Mouse (Mus musculus): ENCODE measurements at regions not wholly inside any gene's neighbourhood (a gene's known extent, or its start where the extent isn't known, plus 50 kb on each side); places are given as distances from the start of the nearest gene placed in this dataset.
"Not testable (repeated sequence)": the region's sequence is repeated elsewhere in the genome, so short reads cannot be mapped to it uniquely, and the experiment has no call there.

DNA sequence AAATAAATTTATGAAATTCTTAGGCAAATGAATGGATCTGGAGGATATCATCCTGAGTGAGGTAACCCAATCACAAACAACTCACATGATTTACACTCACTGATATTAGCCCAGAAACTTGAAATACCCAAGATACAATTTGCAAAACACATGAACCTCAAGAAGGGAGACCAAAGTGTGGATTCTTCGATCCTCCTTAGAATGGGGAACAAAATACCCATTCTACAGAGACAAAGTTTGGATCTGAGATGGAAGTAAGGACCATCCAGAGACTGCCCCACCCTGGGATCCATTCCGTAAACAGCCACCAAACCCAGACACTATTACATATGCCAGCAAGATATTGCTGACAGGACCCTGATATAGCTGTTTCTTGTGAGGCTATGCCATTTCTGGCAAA lies 971.2 kb downstream of the Agbl1 start:
- H3K27ac ChIP-seq (ENCODE audit: low read depth, low read length); ATAC-seq; H3K4me2 ChIP-seq (ENCODE audit: low read length); H3K9me3 ChIP-seq (replicated peaks; ENCODE audit: control insufficient read depth, low read length); DNase-seq (ENCODE audit: low spot score); H3K4me3 ChIP-seq (ENCODE audit: low read depth, low read length); H3K36me3 ChIP-seq (ENCODE audit: control insufficient read depth, insufficient read depth, low read length); H3K9ac ChIP-seq (ENCODE audit: low read length); H3K4me1 ChIP-seq (ENCODE audit: control insufficient read depth, insufficient read depth, low read length); H3K27me3 ChIP-seq (replicated peaks; ENCODE audit: control insufficient read depth, insufficient read depth, low read length): not testable (repeated sequence)
- WGBS = 94% methylated on average over 2 of the region's 2 CpGs

DNA sequence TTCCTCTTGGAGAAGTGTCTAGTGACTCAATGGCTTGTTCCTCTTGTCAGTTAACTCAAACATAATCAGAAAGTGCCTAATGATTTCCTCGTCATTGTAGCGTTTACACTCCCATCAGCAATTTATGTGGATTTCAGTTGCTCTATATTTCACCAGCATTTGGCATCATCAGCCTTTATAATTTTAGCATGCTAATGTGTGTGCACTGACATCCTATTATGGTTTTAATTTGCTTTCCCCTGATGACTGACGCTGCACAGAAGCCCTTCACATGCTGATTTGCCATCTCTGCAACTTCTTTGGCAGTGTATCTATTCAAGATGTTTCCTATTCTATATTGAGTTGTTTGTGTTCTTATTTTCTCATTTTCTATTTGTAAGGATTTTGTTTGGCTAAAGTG lies 975.9 kb downstream of the Agbl1 start:
- H3K4me1 ChIP-seq (ENCODE audit: control insufficient read depth, insufficient read depth, low read length) = no peaks in the 10 kb centered on the region
- WGBS = 56% methylated on average over 3 of the region's 3 CpGs
- peak; percentile 34; the same call in 1 of the 2 replicates for ATAC-seq
- no peaks in the 10 kb centered on the region for H3K36me3 ChIP-seq (ENCODE audit: control insufficient read depth, insufficient read depth, low read length)
- peak; percentile 58 for DNase-seq (ENCODE audit: low spot score)
- H3K27ac ChIP-seq (ENCODE audit: low read depth, low read length) = no peak overlapping the region
- H3K4me3 ChIP-seq (ENCODE audit: low read depth, low read length) = no peak overlapping the region
- no peak overlapping the region for H3K4me2 ChIP-seq (ENCODE audit: low read length)
- no peaks in the 10 kb centered on the region for H3K9me3 ChIP-seq (replicated peaks; ENCODE audit: control insufficient read depth, low read length)
- no peak overlapping the region for H3K9ac ChIP-seq (ENCODE audit: low read length)
- H3K27me3 ChIP-seq (replicated peaks; ENCODE audit: control insufficient read depth, insufficient read depth, low read length) = no peaks in the 10 kb centered on the region

DNA sequence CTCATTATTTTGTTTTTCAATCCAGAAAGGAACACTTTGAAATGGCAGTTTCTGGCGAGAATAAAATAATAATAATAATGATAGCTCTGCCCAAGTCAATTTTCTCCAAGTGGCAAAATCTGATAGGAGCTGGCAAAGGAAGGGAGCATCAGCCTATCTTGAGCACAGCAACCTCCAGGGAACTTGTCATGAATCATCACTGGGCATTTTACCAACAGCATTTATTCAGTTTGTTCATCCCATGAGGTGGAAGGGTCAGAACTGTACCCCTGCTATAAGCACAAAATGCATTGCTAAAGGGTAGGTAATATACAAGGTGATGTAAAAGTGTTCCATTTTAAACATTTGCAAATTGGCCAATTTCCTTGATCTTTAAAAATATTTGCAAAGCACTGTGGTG lies 1019.7 kb downstream of the Agbl1 start:
- no peaks in the 10 kb centered on the region for H3K4me1 ChIP-seq (ENCODE audit: control insufficient read depth, insufficient read depth, low read length)
- no peaks in the 10 kb centered on the region for H3K36me3 ChIP-seq (ENCODE audit: control insufficient read depth, insufficient read depth, low read length)
- ATAC-seq (no peak), DNase-seq (ENCODE audit: low spot score) (no peak)
- no peak overlapping the region for H3K27ac ChIP-seq (ENCODE audit: low read depth, low read length)
- H3K4me3 ChIP-seq (ENCODE audit: low read depth, low read length) = no peak overlapping the region
- 67% methylated on average over 1 of the region's 1 CpGs for WGBS
- no peaks in the 10 kb centered on the region for H3K9me3 ChIP-seq (replicated peaks; ENCODE audit: control insufficient read depth, low read length)
- H3K9ac ChIP-seq (ENCODE audit: low read length) = no peak overlapping the region
- no peaks in the 10 kb centered on the region for H3K27me3 ChIP-seq (replicated peaks; ENCODE audit: control insufficient read depth, insufficient read depth, low read length)
- H3K4me2 ChIP-seq (ENCODE audit: low read length) = no peak overlapping the region

DNA sequence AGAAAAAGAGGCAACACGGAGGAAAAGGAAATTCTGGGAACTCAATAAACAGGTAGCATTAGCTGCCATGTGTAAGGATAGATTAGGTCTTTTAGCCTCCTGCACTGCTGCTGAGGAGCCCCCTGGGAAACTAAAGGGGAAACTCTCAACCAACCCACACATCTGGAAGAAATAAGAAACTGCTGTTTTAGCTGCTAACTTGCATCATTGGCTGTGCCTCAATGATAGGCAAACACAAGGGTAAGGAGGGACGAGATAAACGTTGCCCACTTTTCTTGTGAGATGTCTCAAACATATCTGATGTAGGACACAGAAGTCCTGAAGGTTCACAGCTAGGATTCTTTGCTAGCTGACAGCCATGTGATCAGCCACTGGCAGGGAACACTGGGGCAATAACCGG lies 1058.0 kb downstream of the Agbl1 start:
- Histone ChIP-seq H3K4me3 (ENCODE audit: low read depth, low read length) (no peak overlapping the region), H3K4me1 (ENCODE audit: control insufficient read depth, insufficient read depth, low read length) (no peaks in the 10 kb centered on the region), H3K36me3 (ENCODE audit: control insufficient read depth, insufficient read depth, low read length) (no peaks in the 10 kb centered on the region), H3K4me2 (ENCODE audit: low read length) (no peak overlapping the region), H3K27ac (ENCODE audit: low read depth, low read length) (no peak overlapping the region), H3K9ac (ENCODE audit: low read length) (no peak overlapping the region), H3K27me3 (replicated peaks; ENCODE audit: control insufficient read depth, insufficient read depth, low read length) (no peaks in the 10 kb centered on the region), H3K9me3 (replicated peaks; ENCODE audit: control insufficient read depth, low read length) (no peaks in the 10 kb centered on the region)
- DNase-seq (ENCODE audit: low spot score) (no peak), ATAC-seq (no peak)
- WGBS = 84% methylated on average over 4 of the region's 4 CpGs

DNA sequence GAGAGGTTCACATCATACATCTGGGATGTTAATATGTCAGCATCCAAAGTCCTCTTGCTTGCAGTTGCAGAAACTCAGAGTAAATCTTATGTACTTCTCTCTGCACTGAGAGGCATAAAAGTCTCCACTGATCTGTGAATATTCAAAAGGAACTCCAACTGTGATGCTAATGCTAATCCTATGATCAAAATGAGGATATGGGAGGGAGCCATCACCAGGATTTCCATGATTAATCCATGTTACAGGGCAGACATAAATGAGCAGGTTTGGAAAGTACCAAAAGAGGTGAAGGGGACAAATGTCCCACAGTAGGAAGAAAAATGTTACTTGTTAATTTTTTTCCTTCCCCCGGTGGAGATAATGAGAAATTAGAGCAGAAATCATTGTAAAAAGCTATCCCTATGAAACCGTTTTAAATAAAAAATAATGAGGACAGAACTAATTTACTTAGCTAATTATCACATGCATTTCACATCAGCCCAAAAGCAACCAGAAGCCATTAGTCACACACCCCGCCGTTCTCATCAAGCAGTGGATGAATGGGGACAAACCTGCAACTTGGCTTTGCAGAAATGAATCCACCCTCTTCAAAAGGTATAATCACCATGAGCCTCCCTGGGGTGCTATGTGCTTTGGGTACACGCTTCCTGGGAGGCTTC lies 1065.4 kb downstream of the Agbl1 start:
- WGBS = 2% methylated on average over 5 of the region's 5 CpGs
- Histone ChIP-seq H3K4me1 (ENCODE audit: control insufficient read depth, insufficient read depth, low read length) (peaks cover 3% of the 10 kb centered on the region; the same call in 1 of the 2 replicates), H3K9me3 (replicated peaks; ENCODE audit: control insufficient read depth, low read length) (no peaks in the 10 kb centered on the region), H3K36me3 (ENCODE audit: control insufficient read depth, insufficient read depth, low read length) (no peaks in the 10 kb centered on the region), H3K4me3 (ENCODE audit: low read depth, low read length) (no peak overlapping the region), H3K27me3 (replicated peaks; ENCODE audit: control insufficient read depth, insufficient read depth, low read length) (no peaks in the 10 kb centered on the region), H3K4me2 (ENCODE audit: low read length) (no peak overlapping the region), H3K27ac (ENCODE audit: low read depth, low read length) (no peak overlapping the region), H3K9ac (ENCODE audit: low read length) (no peak overlapping the region)
- peak; percentile 62 for DNase-seq (ENCODE audit: low spot score)
- peak; percentile 62; the same call in 1 of the 2 replicates for ATAC-seq

DNA sequence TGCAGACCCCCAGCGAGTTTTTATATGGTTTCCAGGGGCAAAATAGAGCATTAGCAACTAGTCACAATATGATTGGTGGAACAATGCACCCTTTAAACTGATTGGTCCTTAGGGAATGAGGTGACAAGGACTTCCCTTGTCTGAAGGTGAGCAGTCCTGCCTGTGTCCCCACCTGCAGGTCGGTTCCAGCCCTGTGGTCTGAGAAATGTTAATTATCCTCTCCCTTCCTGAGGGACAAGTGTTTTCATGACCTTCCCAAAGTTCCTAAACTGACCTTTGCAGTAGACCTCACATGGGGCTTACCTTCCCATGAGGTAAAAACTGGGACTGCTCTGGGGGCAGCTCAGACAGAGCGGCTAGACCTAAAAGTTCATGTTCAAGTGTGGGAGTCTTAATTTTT lies 1073.5 kb downstream of the Agbl1 start:
- Histone ChIP-seq H3K9me3 (replicated peaks; ENCODE audit: control insufficient read depth, low read length) (no peaks in the 10 kb centered on the region), H3K4me3 (ENCODE audit: low read depth, low read length) (no peak overlapping the region), H3K27ac (ENCODE audit: low read depth, low read length) (no peak overlapping the region), H3K27me3 (replicated peaks; ENCODE audit: control insufficient read depth, insufficient read depth, low read length) (0 out of 2 replicates have a peak, but pooled peaks cover 3% of the 10 kb centered on the region), H3K9ac (ENCODE audit: low read length) (no peak overlapping the region), H3K4me2 (ENCODE audit: low read length) (no peak overlapping the region), H3K36me3 (ENCODE audit: control insufficient read depth, insufficient read depth, low read length) (no peaks in the 10 kb centered on the region), H3K4me1 (ENCODE audit: control insufficient read depth, insufficient read depth, low read length) (no peaks in the 10 kb centered on the region)
- no peak for DNase-seq (ENCODE audit: low spot score)
- ATAC-seq = no peak
- WGBS = 34% methylated on average over 3 of the region's 3 CpGs

DNA sequence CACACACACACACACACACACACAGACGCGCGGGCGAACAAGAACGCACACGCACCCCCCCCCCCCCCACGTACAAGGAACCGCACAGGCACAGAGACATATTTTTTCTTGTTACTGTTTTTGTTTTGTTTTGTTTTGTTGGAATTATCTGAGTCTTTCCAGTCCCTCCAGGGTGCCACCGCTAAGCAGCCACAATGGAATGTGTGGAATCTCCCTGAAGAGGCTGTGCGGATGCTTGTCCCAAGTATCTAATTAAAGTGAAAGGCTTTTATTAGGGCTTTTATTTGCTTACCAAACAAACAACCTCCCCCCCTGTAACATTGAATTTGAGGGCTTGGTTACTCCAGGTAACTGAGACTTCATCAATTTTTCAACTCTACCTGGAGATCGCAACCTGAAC lies 1074.2 kb downstream of the Agbl1 start:
- no peaks in the 10 kb centered on the region for H3K9me3 ChIP-seq (replicated peaks; ENCODE audit: control insufficient read depth, low read length)
- no peaks in the 10 kb centered on the region for H3K4me1 ChIP-seq (ENCODE audit: control insufficient read depth, insufficient read depth, low read length)
- H3K4me2 ChIP-seq (ENCODE audit: low read length) = peak overlapping the region; percentile 20; the same call in 1 of the 2 replicates
- H3K4me3 ChIP-seq (ENCODE audit: low read depth, low read length) = no peak overlapping the region
- no peak overlapping the region for H3K27ac ChIP-seq (ENCODE audit: low read depth, low read length)
- DNase-seq (ENCODE audit: low spot score) (peak; percentile 35), ATAC-seq (no peak)
- 0 out of 2 replicates have a peak, but pooled peaks cover 3% of the 10 kb centered on the region for H3K27me3 ChIP-seq (replicated peaks; ENCODE audit: control insufficient read depth, insufficient read depth, low read length)
- H3K9ac ChIP-seq (ENCODE audit: low read length) = no peak overlapping the region
- no peaks in the 10 kb centered on the region for H3K36me3 ChIP-seq (ENCODE audit: control insufficient read depth, insufficient read depth, low read length)
- WGBS = 6% methylated on average over 8 of the region's 11 CpGs

DNA sequence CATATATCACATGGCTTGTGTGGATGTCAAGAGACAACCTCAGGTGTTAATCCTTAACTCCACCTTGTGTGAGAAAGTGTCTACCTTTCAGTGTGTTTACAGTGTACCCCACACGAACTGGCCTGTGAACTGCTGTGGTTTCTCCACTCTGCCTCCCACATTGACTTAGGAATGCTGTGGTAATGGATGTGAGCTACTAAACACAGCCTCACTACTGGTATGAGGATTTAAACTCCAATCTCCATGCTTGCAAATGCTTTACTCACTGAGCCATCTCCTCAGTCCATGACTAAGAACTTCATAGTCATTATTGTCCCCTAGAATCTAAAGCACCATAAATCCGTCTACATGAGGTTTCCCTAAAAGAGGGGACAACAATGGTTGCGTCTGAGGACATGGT lies 1075.8 kb downstream of the Agbl1 start:
- 81% methylated on average over 3 of the region's 3 CpGs for WGBS
- Histone ChIP-seq H3K9ac (ENCODE audit: low read length) (no peak overlapping the region), H3K36me3 (ENCODE audit: control insufficient read depth, insufficient read depth, low read length) (no peaks in the 10 kb centered on the region), H3K4me3 (ENCODE audit: low read depth, low read length) (no peak overlapping the region), H3K4me1 (ENCODE audit: control insufficient read depth, insufficient read depth, low read length) (no peaks in the 10 kb centered on the region), H3K4me2 (ENCODE audit: low read length) (no peak overlapping the region), H3K27me3 (replicated peaks; ENCODE audit: control insufficient read depth, insufficient read depth, low read length) (0 out of 2 replicates have a peak, but pooled peaks cover 3% of the 10 kb centered on the region), H3K9me3 (replicated peaks; ENCODE audit: control insufficient read depth, low read length) (no peaks in the 10 kb centered on the region), H3K27ac (ENCODE audit: low read depth, low read length) (no peak overlapping the region)
- no peak for DNase-seq (ENCODE audit: low spot score)
- no peak for ATAC-seq

DNA sequence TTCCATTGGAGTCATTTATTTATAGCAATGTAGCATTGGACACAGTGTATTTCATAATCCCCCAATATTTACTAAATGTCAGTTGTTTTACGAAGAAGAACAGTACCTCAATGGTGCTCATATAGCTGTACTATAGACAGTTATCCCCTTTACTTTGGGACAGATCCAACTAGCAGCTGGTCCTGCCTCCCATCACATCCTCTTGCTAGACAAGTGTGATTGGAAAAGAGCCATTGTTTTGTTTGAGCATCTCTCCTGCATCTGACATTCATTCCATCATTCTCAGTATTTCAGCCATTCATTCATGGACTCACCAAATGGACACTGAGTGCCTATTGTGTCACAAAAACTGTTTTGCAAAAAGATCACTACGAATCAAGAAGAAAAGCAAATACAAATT lies 1082.0 kb downstream of the Agbl1 start:
- Histone ChIP-seq H3K4me1 (ENCODE audit: control insufficient read depth, insufficient read depth, low read length) (no peaks in the 10 kb centered on the region), H3K4me2 (ENCODE audit: low read length) (no peak overlapping the region), H3K9ac (ENCODE audit: low read length) (no peak overlapping the region), H3K27ac (ENCODE audit: low read depth, low read length) (no peak overlapping the region), H3K27me3 (replicated peaks; ENCODE audit: control insufficient read depth, insufficient read depth, low read length) (no peaks in the 10 kb centered on the region), H3K9me3 (replicated peaks; ENCODE audit: control insufficient read depth, low read length) (no peaks in the 10 kb centered on the region), H3K4me3 (ENCODE audit: low read depth, low read length) (no peak overlapping the region), H3K36me3 (ENCODE audit: control insufficient read depth, insufficient read depth, low read length) (no peaks in the 10 kb centered on the region)
- DNase-seq (ENCODE audit: low spot score) = peak; percentile 75
- ATAC-seq = 0 out of 2 replicates have a peak, but pooled peaks have one; percentile 48
- 62% methylated on average over 2 of the region's 2 CpGs for WGBS

Measured in forebrain, embryonic 14.5 days (tissue).